Mouse (Mus musculus): Measurements from ENCODE around the gene Spo11.

Spo11 gene

GRCm38 (mm10) chr2:172959006-172959768 is 18.3 kb upstream of the Spo11 start:
- no peak for DNase-seq

DNA sequence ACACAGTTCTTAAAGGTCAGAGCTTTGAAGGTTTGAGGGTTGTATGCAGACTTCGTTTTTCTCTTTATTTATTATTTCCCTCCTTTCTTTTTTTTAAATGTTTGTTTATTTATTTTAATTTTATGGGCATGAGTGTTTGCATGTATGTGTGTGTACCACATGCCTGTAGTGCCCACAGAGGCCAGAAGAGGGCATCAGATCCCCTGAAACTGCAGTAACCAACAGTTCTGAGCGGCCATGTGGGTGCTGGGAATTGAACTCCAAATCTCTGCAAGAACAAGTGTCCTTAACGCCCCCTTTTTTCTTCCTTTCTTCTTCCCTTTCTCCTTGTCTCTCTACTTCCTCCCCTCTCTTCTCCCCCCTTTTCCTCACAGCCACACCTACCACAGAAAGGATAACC is 17.1 kb upstream of the Spo11 start:
- no peak for DNase-seq

GRCm38 (mm10) chr2:172961211-172961610 is 16.3 kb upstream of the Spo11 start:
- DNase-seq, result no peak

DNA sequence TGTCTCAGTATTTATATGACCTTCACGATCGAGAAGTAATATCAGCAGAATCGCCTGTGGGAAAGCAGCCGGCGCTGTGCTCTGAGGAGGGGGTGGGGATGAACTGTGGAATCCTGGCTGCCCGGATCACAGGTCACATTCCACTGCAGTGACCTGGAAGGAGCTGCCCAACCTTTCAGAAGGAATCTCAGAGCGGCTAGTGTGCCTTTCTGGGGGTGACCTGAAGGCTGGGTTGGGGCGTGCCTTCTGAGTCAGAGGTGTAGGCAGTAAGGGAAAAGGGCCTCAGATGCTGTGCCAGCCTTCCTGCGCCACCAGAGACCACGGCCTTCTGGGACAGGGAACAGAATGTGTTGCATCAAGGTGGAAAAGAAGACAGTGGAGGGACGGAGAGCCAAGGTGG is 12.3 kb upstream of the Spo11 start:
- DNase-seq, result no peak

DNA sequence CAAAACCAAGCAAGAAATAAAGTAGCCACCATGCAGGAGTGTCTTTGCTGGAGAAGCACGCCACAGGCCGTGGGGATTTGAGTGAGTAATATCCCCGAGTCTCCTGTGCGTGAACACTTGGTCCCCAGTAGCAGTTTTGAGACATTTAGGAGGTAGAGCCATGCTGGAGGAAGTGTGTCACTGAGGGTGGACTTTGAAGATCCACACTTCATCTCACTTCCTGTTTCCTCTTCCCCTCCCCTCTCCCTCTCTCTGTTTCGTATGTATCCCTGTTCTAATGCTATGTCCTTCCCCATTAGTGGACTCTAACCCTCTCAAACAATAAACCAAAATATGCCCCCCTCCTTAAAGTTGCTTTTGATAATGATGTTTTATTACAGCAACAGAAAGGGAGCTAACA is 11.0 kb upstream of the Spo11 start:
- DNase-seq, result peak in 1 of 2 experiments; percentile 16

DNA sequence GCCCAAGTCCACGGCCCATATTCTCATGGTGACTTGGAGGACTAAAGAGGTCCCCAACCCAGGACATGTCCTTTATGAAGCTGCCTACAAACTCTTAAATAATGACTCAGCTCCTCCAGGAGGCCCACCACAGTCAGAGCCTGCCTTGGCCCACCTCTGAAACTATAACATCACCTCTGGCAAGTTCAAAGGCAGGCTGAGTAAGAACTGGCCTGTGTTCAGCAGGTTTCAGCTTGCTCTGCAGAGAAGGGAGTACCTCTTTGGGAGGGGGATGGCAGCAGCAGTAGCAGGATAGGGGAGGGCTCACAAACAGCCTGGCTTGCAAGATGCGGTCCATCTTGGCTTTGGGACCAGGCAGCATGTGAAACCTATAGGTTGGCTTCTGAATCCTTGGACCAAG is 5.6 kb upstream of the Spo11 start:
- DNase-seq, result no peak

GRCm38 (mm10) chr2:172973806-172974565 is 3.5 kb upstream of the Spo11 start:
- DNase-seq, result peak; percentile 36 to 37

DNA sequence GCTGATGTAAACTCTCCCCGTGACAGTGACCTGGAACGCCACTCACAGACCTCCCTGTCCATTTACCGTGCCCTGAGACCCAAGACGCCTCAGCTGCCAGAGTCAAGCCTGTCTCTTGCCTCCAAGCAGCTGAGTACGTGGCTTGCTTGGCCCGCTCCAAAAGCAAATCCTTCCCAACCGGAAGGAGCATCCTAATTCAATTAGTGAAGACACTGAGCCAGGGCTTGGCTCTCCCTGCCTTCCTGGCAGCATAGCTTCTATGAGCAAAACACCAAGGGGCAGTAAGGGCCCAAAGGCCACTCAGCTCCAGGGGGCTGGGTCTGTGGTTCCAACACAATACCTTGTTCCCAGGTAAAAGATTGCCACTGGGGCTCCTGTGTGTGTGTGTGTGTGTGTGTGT is 2.8 kb upstream of the Spo11 start:
- DNase-seq, result peak in 1 of 2 experiments; percentile 41

- DNase-seq, result peak in 1 of 2 experiments; percentile 15
These were observed 2.3 kb upstream of the Spo11 start for GRCm38 (mm10) chr2:172975159-172975558.

- DNase-seq, result peak; percentile 62 to 75
These were observed 750 bp upstream of the Spo11 start for GRCm38 (mm10) chr2:172976661-172977238.

- peak in 1 of 2 experiments; percentile 62 for DNase-seq
These were observed 682 bp downstream of the Spo11 start for GRCm38 (mm10) chr2:172978131-172978633.

GRCm38 (mm10) chr2:172979666-172980345 is 2.3 kb downstream of the Spo11 start:
- DNase-seq, result peak in 1 of 2 experiments; percentile 37

GRCm38 (mm10) chr2:172982776-172983561 is 5.5 kb downstream of the Spo11 start:
- DNase-seq, result peak; percentile 35 to 61

DNA sequence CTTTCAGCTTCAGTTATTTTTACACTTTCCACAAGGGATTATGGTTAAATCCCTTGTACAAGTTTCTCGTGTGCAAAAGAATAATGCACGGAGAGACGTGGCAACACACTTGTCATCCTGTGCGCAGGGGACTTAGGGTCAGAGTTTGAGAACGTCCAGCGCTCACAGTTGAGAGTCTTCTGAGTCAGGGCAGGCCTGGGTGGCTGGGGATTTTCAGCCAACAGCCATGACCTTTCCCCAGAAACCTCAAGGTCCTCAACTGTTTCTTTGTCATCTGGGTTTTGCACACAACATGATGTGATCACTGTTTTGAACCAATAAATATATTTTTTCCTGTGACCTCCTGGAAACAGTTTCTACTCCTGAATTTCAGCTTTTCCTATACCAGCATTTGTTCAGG is 12.7 kb downstream of the Spo11 start:
- no peak for DNase-seq

- DNase-seq, result peak; percentile 83 to 84
These were observed 18.7 kb downstream of the Spo11 start for GRCm38 (mm10) chr2:172996207-172996606.

- no peak for DNase-seq
These were observed 20.2 kb downstream of the Spo11 start for GRCm38 (mm10) chr2:172997748-172998147.

- no peak for DNase-seq
These were observed 21.0 kb downstream of the Spo11 start for GRCm38 (mm10) chr2:172998478-172998877.

DNA sequence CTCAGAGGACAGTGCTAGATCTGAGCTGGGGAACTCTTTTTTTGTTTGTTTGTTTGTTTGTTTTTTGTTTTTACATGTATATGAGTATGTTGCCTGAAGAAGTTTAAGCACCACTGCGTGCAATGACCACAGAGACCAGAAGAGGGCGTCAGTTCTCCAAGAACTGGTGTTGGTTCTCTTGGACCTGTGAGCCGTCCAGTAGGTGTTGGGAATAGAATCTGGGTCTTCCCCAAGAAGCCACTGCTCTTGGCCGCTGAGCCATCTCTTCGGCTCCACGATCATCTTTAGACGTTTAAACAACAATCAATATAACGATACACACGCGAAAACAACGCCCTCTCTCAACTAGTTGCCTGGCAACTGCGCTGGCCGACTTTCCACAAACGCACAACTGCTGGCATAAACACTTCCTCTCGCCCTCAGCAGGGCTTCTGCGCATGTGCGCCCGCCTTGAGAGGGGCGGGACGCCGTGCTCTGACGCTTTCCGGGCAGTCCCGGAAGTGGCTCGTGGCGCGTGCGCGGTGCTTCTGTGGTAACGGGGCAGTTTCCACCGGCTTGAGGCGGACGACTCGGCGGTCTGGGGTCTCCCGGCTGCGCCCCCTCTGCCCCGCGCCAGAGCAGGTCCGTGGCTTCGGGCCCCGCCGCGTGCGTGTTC is 22.3 kb downstream of the Spo11 start, which contains the start of gene Rae1:
TSS of gene Rae1 (plus strand) at position 488 of the 655 bp plus-strand sequence.
- DNase-seq, result peak; percentile 98 to 99

GRCm38 (mm10) chr2:173000285-173000652 is 22.8 kb downstream of the Spo11 start:
- DNase-seq, result no peak

GRCm38 (mm10) chr2:173000921-173001320 is 23.4 kb downstream of the Spo11 start:
- DNase-seq, result no peak

GRCm38 (mm10) chr2:173003737-173004136 is 26.2 kb downstream of the Spo11 start:
- DNase-seq, result no peak
